Comparison of ENCODE assay signal across 15 mouse cellular contexts in genomic region chr10:77357957-77358356, GRCm38 (mm10).
DNase-seq lines count a peak whose midpoint lies in the region; TF ChIP-seq lines count a peak whose summit lies in the region.
"Had no signal": no experiment of that assay in that cellular context is flagged by ENCODE, and none has a peak within 500 bp of the region (broad histone marks: within the 10 kb centered on the region; RNA-seq: fewer than 3 reads in every experiment).

No protein-coding gene starts in this region.

- peak; percentile 69 for TF ChIP-seq CTCF in heart, adult 2 months (IDR thresholded peaks at IDR 0.05)
- peak in 1 of 3 experiments; percentile 17; a peak in 2 of 6 replicates for TF ChIP-seq CTCF in MEL (IDR thresholded peaks at IDR 0.05 in 2 of 3, conservative IDR thresholded peaks at IDR 0.05 in 1 of 3; ENCODE audit: control insufficient read depth in 1 of 3, insufficient read depth in 1 of 3, low read depth in 2 of 3, low read length in 3 of 3, poor library complexity in 1 of 3, severe bottlenecking in 1 of 3)

- peak; percentile 29 for TF ChIP-seq RAD21 in MEL (IDR thresholded peaks at IDR 0.05; ENCODE audit: low read depth, low read length)

- no peaks in the 10 kb centered on the region for H3K4me1 ChIP-seq in heart, adult 2 months (ENCODE audit: control insufficient read depth, insufficient read depth, low read length)
- no peaks in the 10 kb centered on the region for H3K4me1 ChIP-seq in MEL (ENCODE audit: control insufficient read depth in 1 of 2, insufficient read depth in 2 of 2, low read length in 2 of 2)
- H3K4me1 ChIP-seq: embryonic facial prominence, embryonic 12.5 days; limb, embryonic 10.5 days; neural tube, embryonic 13.5 days had no signal

- no peak for TF ChIP-seq EP300 in heart, adult 2 months (IDR thresholded peaks at IDR 0.05; ENCODE audit: insufficient read depth, low read depth, low read length)
- no peak for TF ChIP-seq EP300 in MEL (IDR thresholded peaks at IDR 0.05; ENCODE audit: low read depth in 1 of 2, low read length in 2 of 2)

- no peaks in the 10 kb centered on the region for H3K79me2 ChIP-seq in heart, adult 2 months (replicated peaks; ENCODE audit: control insufficient read depth, insufficient read depth, low read length)
- no peaks in the 10 kb centered on the region for H3K79me2 ChIP-seq in MEL (ENCODE audit: control insufficient read depth, insufficient read depth, low read length, poor library complexity)

- no peaks in the 10 kb centered on the region for H3K9me3 ChIP-seq in MEL (replicated peaks; ENCODE audit: insufficient read depth, low read length)
- H3K9me3 ChIP-seq: embryonic facial prominence, embryonic 12.5 days; limb, embryonic 10.5 days; neural tube, embryonic 13.5 days had no signal

- intact Hi-C loops in heart, adult 2 months (cut with DNase I): loop anchor here (1.0 to 5.0 kb wide), 2 partner anchors 39 to 151 kb away; no protein-coding TSS in a partner anchor

- TF ChIP-seq POLR2A in heart, adult 2 months (IDR thresholded peaks at IDR 0.05; ENCODE audit: insufficient read depth, low read depth, low read length): no peak
- TF ChIP-seq POLR2A in MEL (IDR thresholded peaks at IDR 0.05; ENCODE audit: control insufficient read depth in 1 of 2, insufficient read depth in 1 of 2, low read depth in 1 of 2, low read length in 2 of 2, poor library complexity in 1 of 2): no peak

- H3K4me3 ChIP-seq in heart, adult 2 months: no peak overlapping the region
- no peak overlapping the region for H3K4me3 ChIP-seq in MEL (ENCODE audit: control insufficient read depth in 1 of 2, insufficient read depth in 1 of 2, low read depth in 2 of 2, low read length in 2 of 2)
- H3K4me3 ChIP-seq: embryonic facial prominence, embryonic 12.5 days; limb, embryonic 10.5 days; neural tube, embryonic 13.5 days had no signal

- H3K36me3 ChIP-seq in heart, adult 2 months (ENCODE audit: control insufficient read depth, insufficient read depth, low read length): no peaks in the 10 kb centered on the region
- H3K36me3 ChIP-seq in MEL (ENCODE audit: control insufficient read depth in 1 of 2, insufficient read depth in 2 of 2, low read length in 2 of 2): no peaks in the 10 kb centered on the region
- H3K36me3 ChIP-seq: embryonic facial prominence, embryonic 12.5 days; limb, embryonic 10.5 days; neural tube, embryonic 13.5 days had no signal

- H3K27ac ChIP-seq in heart, adult 2 months: no peak overlapping the region
- no peak overlapping the region for H3K27ac ChIP-seq in MEL (ENCODE audit: control insufficient read depth, low read depth, low read length)
- H3K27ac ChIP-seq: embryonic facial prominence, embryonic 12.5 days; limb, embryonic 10.5 days; neural tube, embryonic 13.5 days had no signal

- H3K9ac ChIP-seq in heart, adult 2 months (ENCODE audit: low read depth, low read length): no peak overlapping the region
- H3K9ac ChIP-seq in MEL (ENCODE audit: control insufficient read depth, low read depth, low read length, poor library complexity, severe bottlenecking): no peak overlapping the region
- H3K9ac ChIP-seq: embryonic facial prominence, embryonic 12.5 days; neural tube, embryonic 13.5 days had no signal

- H3K27me3 ChIP-seq in heart, adult 2 months (ENCODE audit: control insufficient read depth, insufficient read depth, low read length): no peaks in the 10 kb centered on the region
- no peaks in the 10 kb centered on the region; a peak in 1 of 4 replicates for H3K27me3 ChIP-seq in MEL (ENCODE audit: control insufficient read depth in 1 of 2, insufficient read depth in 2 of 2, low read length in 2 of 2)
- H3K27me3 ChIP-seq: embryonic facial prominence, embryonic 12.5 days; neural tube, embryonic 13.5 days had no signal

- DNase-seq in heart, adult 2 months: no peak
- DNase-seq in heart, adult 9 months (ENCODE audit: low spot score in 2 of 2): no peak
- DNase-seq in layer of hippocampus, postnatal 25 days (ENCODE audit: extremely low spot score in 1 of 2, low spot score in 1 of 2): peak; percentile 1 to 3
- no peak for DNase-seq in layer of hippocampus, adult 8-10 months (ENCODE audit: low spot score in 2 of 2)
- DNase-seq in 3T3-L1 (ENCODE audit: low read depth, low spot score) (peak; percentile 55), MEL (ENCODE audit: low read depth, low spot score) (no peak)
- DNase-seq in urinary bladder, postnatal 36 days (ENCODE audit: low spot score in 2 of 2): no peak
- DNase-seq: cerebellum, postnatal 14 days; kidney, postnatal 25 days; layer of hippocampus, postnatal 36 days; lung, adult 18-20 months; thymus, adult 18-20 months had no signal

- 62% methylated on average over 6 of the region's 6 CpGs for WGBS in heart, adult 2 months

TF ChIP-seq in MEL, 35 proteins besides CTCF, POLR2A, EP300 and RAD21:
- TF ChIP-seq GATA1 (IDR thresholded peaks at IDR 0.05; ENCODE audit: low read depth, low read length) (no peak), SMC3 (IDR thresholded peaks at IDR 0.05; ENCODE audit: low read depth, low read length) (peak; percentile 21; the same call in 1 of the 2 replicates), RCOR1 (IDR thresholded peaks at IDR 0.05; ENCODE audit: low read depth, low read length) (no peak), JUND (IDR thresholded peaks at IDR 0.05; ENCODE audit: low read depth, low read length) (no peak), MEF2A (IDR thresholded peaks at IDR 0.05; ENCODE audit: extremely low read depth, insufficient replicate concordance, low read depth, low read length, poor library complexity, severe bottlenecking) (no peak), TCF12 (IDR thresholded peaks at IDR 0.05; ENCODE audit: low read depth, low read length) (no peak)

Comparison
In these comparisons a context has a peak if more than half of its experiments do, and no peak if none do; other contexts are left out.
1. DNase-seq: peak in layer of hippocampus, postnatal 25 days (2 of 2) and 3T3-L1 (single experiment); none in heart, adult 2 months (0 of 2), heart, adult 9 months (0 of 2), layer of hippocampus, adult 8-10 months (0 of 2), MEL (single experiment) and urinary bladder, postnatal 36 days (0 of 2).